Mouse (Mus musculus): ENCODE measurements around the gene Tmem30c.

The Tmem30c gene

GRCm38 (mm10) chr16:57231089-57231936 is 61.4 kb downstream of the Tmem30c start, which contains the start of gene Tbc1d23:
TSS of gene Tbc1d23 (minus strand) at chr16:57231504.
- DNase-seq = peak; percentile 98

GRCm38 (mm10) chr16:57226444-57226843 is 66.2 kb downstream of the Tmem30c start:
- no peak for DNase-seq

GRCm38 (mm10) chr16:57220361-57220760 is 72.3 kb downstream of the Tmem30c start:
- DNase-seq = no peak
